Mouse (Mus musculus): ENCODE measurements around the gene Ppil4.

- TF ChIP-seq CEBPB (IDR thresholded peaks at IDR 0.05; ENCODE audit: insufficient read depth, poor library complexity, severe bottlenecking) (no peak), USF1 (IDR thresholded peaks at IDR 0.05; ENCODE audit: low read depth) (no peak)
Observed at GRCm38 (mm10) chr10:7867666-7868030, 75.0 kb downstream of the Ppil4 start.

All from myocyte (in vitro differentiated cells).